Mouse (Mus musculus): ENCODE measurements around the gene Slc16a12.

GRCm38 (mm10) chr19:34631487-34631886 lies 115.6 kb downstream of the Slc16a12 start:
- TF ChIP-seq CTCF (IDR thresholded peaks at IDR 0.05; ENCODE audit: low read depth): no peak
- no peak for TF ChIP-seq EP300 (IDR thresholded peaks at IDR 0.05; ENCODE audit: low read depth)
